Mouse (Mus musculus) liver, embryonic 13.5 days (tissue): ENCODE results near the gene Dbp. TPM values are rescaled to one million over a fixed set of nuclear protein-coding genes. Genes with fewer than 3 reads are reported as not detected.

Experiments used
- ATAC-seq: fragments of 200-750 bp; cut with Nextera tagmentation; 2 replicates; pipeline ENCODE4 v1.8.0; 2017; ENCODE audit warnings: low read depth, mild to moderate bottlenecking, moderate number of reproducible peaks, moderate library complexity
- DNase-seq: peaks from one replicate; pipeline ENCODE4 v3.0.0; 2022
- H3K27ac ChIP-seq: fragments of 300-500 bp; sonication (generic); 2 replicates; pipeline ENCODE4 v1.5.1; 2015; ENCODE audit warnings: moderate library complexity, mild to moderate bottlenecking, inconsistent platforms
- H3K27me3 ChIP-seq: fragments of 300-500 bp; sonication (generic); 2 replicates; pipeline ENCODE4 v1.6.1; 2015; ENCODE audit warnings: mild to moderate bottlenecking, inconsistent platforms
- H3K36me3 ChIP-seq: fragments of 300-500 bp; sonication (generic); 2 replicates; pipeline ENCODE4 v1.6.1; 2015; ENCODE audit warnings: mild to moderate bottlenecking, inconsistent platforms
- H3K4me1 ChIP-seq: fragments of 300-500 bp; sonication (generic); replicated peaks from 2 replicates; pipeline ENCODE4 v1.6.1; 2015; ENCODE audit warnings: inconsistent platforms
- H3K4me2 ChIP-seq: fragments of 300-500 bp; sonication (generic); 2 replicates; pipeline ENCODE4 v1.6.1; 2015; ENCODE audit warnings: inconsistent platforms, mild to moderate bottlenecking, moderate library complexity
- H3K4me3 ChIP-seq: fragments of 300-500 bp; sonication (generic); replicated peaks from 2 replicates; pipeline ENCODE4 v1.5.1; 2015; ENCODE audit warnings: mild to moderate bottlenecking, inconsistent platforms
- H3K9ac ChIP-seq: fragments of 300-500 bp; sonication (generic); 2 replicates; pipeline ENCODE4 v1.6.1; 2015; ENCODE audit warnings: mild to moderate bottlenecking, inconsistent platforms
- H3K9me3 ChIP-seq: fragments of 300-500 bp; sonication (generic); replicated peaks from 2 replicates; pipeline ENCODE4 v1.6.1; 2016; ENCODE audit warnings: inconsistent platforms
- WGBS: fragments of 180-500 bp; shearing (Covaris S2); methylation state at CpG from one replicate; pipeline ENCODE4 v1.1.7; 2015; ENCODE audit not compliant: insufficient replicate concordance; 5-methylcytosine and 5-hydroxymethylcytosine counted together
- polyA plus RNA-seq: library from polyadenylated mRNA; unstranded; fragments of >200 nt; fragmentation: Nextera tagmentation; extraction: Ambion mirVana; gene quantifications from 2 replicates; pipeline ENCODE4 v1.2.1, GENCODE M21; 2015

Gene Dbp
- polyA plus RNA-seq, 1 experiment from 2014 or later: 0.43 TPM

DNA sequence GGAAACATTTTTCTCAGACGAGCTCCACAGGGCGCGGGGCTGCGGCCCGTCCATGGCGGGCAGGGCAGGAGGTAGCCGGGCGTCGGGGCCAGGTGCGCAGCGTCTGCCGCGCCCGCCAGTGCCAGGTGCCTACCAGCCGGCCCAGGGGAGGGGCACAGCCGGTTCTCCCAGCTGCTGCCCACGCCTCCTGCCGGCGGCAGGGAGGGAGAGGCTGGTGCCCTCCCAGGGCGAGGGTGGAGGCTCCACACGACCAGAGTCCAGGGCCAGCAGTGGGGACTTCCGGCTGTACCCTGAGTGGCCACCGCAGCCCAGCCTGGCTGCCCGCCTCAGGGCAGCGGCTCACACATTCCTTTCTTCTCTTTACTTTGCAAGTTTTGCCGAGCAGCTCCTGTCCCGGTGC lies 54.5 kb downstream of the Dbp start:
- Histone ChIP-seq H3K9ac (no peak overlapping the region), H3K27me3 (peaks cover 34% of the 10 kb centered on the region), H3K4me1 (0 out of 2 replicates have a peak, but pooled peaks cover 6% of the 10 kb centered on the region), H3K4me2 (peak overlapping the region; percentile 49), H3K9me3 (no peaks in the 10 kb centered on the region), H3K36me3 (no peaks in the 10 kb centered on the region), H3K4me3 (no peak overlapping the region), H3K27ac (no peak overlapping the region)
- DNase-seq (no peak), ATAC-seq (peak; percentile 43; the same call in 1 of the 2 replicates)
- WGBS: 8% methylated on average over 26 of the region's 27 CpGs

Other genes with a start within 250 kb of the Dbp start
- 7,621 and 8,262 TPM in 2 replicates for gene Ftl1, start 245.2 kb upstream of the Dbp start, polyA plus RNA-seq
- 104 and 106 TPM in 2 replicates for gene Bax, start 238.2 kb upstream of the Dbp start, polyA plus RNA-seq
- 0.80 and 0.87 TPM in 2 replicates for gene Tulp2, start 223.2 kb upstream of the Dbp start, polyA plus RNA-seq
- not detected in 2 replicates for gene Gm45808, start 218.3 kb upstream of the Dbp start, polyA plus RNA-seq
- 2.0 and 2.2 TPM in 2 replicates for gene Dhdh, start 216.3 kb upstream of the Dbp start, polyA plus RNA-seq
- 110 and 127 TPM in 2 replicates for gene Nucb1, start 194.7 kb upstream of the Dbp start, polyA plus RNA-seq
- gene Ppp1r15a, start 178.8 kb upstream of the Dbp start, polyA plus RNA-seq: 180 and 197 TPM in 2 replicates
- 0.43 and 0.52 TPM in 2 replicates for gene Plekha4, start 178.8 kb upstream of the Dbp start, polyA plus RNA-seq
- gene Hsd17b14, start 150.2 kb upstream of the Dbp start, polyA plus RNA-seq: 1.3 and 1.9 TPM in 2 replicates
- 44.1 and 45.4 TPM in 2 replicates for gene Bcat2, start 134.9 kb upstream of the Dbp start, polyA plus RNA-seq
- not detected in 2 replicates for gene Fgf21, start 89.6 kb upstream of the Dbp start, polyA plus RNA-seq
- not detected in 2 replicates for gene Fut1, start 87.8 kb upstream of the Dbp start, polyA plus RNA-seq
- 0.10 TPM in 1 of 2 replicates, not detected in the other for gene Izumo1, start 83.3 kb upstream of the Dbp start, polyA plus RNA-seq
- 2.4 and 2.5 TPM in 2 replicates for gene Rasip1, start 77.6 kb upstream of the Dbp start, polyA plus RNA-seq
- 0.46 and 0.51 TPM in 2 replicates for gene Mamstr, start 65.1 kb upstream of the Dbp start, polyA plus RNA-seq
- gene Fut2, start 38.7 kb upstream of the Dbp start, polyA plus RNA-seq: 0.05 and 0.06 TPM in 2 replicates
- not detected in 2 replicates for gene Ntn5, start 21.1 kb upstream of the Dbp start, polyA plus RNA-seq
- 0.07 TPM in 1 of 2 replicates, not detected in the other for gene Sec1, start 10.7 kb upstream of the Dbp start, polyA plus RNA-seq
- gene Car11, start 5.2 kb upstream of the Dbp start, polyA plus RNA-seq: 0.34 and 0.44 TPM in 2 replicates
- 761 and 840 TPM in 2 replicates for gene Rpl18, start 10.4 kb downstream of the Dbp start, polyA plus RNA-seq
- 11.4 and 11.7 TPM in 2 replicates for gene Sphk2, start 12.9 kb downstream of the Dbp start, polyA plus RNA-seq
- 0.37 and 0.47 TPM in 2 replicates for gene Fam83e, start 16.1 kb downstream of the Dbp start, polyA plus RNA-seq
- gene Spaca4, start 20.7 kb downstream of the Dbp start, polyA plus RNA-seq: not detected in 2 replicates
- not detected in 2 replicates for gene Lmtk3, start 78.7 kb downstream of the Dbp start, polyA plus RNA-seq
- 0.45 and 0.68 TPM in 2 replicates for gene Sult2b1, start 79.6 kb downstream of the Dbp start, polyA plus RNA-seq
- 36.1 and 36.6 TPM in 2 replicates for gene Cyth2, start 109.5 kb downstream of the Dbp start, polyA plus RNA-seq
- 0.12 and 0.23 TPM in 2 replicates for gene Kcnj14, start 119.7 kb downstream of the Dbp start, polyA plus RNA-seq
- gene Grwd1, start 125.9 kb downstream of the Dbp start, polyA plus RNA-seq: 48.4 and 49.2 TPM in 2 replicates
- gene Kdelr1, start 167.7 kb downstream of the Dbp start, polyA plus RNA-seq: 22.9 and 23.8 TPM in 2 replicates
- 0.07 TPM in 2 replicates for gene Grin2d, start 173.3 kb downstream of the Dbp start, polyA plus RNA-seq
- 0.76 and 0.86 TPM in 2 replicates for gene Syngr4, start 191.6 kb downstream of the Dbp start, polyA plus RNA-seq
- gene Tmem143, start 191.9 kb downstream of the Dbp start, polyA plus RNA-seq: 3.6 and 3.8 TPM in 2 replicates
- gene Emp3, start 216.3 kb downstream of the Dbp start, polyA plus RNA-seq: 49.0 and 61.6 TPM in 2 replicates
- 1.2 and 1.5 TPM in 2 replicates for gene Ccdc114, start 219.0 kb downstream of the Dbp start, polyA plus RNA-seq